Mouse (Mus musculus): ENCODE results near the gene Ppp1r2. TPM values are rescaled to one million over a fixed set of nuclear protein-coding genes. Genes with fewer than 3 reads are reported as not detected.
A peak's percentile ranks its signal among the peaks of the same experiment; 100 is the strongest.

The Ppp1r2 gene
- total RNA-seq, 4 experiments from 2014 or later = 108 to 126 (median 124) TPM

DNA sequence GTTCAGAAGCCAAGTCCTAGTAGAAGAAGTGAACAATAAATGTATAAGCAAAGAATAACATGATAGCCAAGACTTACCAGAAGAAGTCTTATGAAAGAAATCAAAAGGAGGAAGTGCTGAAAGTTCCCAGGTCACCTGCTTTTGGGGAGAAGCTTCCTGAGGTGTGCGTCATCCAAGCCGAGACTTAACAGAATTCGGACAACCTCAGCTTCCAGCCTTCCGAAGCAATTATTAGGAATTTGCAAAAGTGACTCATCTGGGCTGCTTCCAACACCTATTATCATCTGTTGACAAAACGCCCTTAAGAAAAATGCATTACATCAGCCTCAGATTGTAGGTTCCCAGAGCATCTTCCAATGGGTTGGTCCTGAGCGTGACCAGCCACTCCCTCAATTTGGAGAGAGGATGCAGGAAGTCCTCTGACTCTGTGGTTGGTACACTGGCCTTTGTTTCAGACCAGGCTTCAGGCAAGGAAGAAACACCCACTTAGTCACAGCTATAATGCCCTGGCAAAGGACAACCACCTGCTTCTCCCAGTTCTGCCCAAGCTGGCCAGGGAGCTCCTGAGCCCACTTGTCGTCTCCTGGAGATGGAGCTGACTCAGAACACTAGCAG, 15.8 kb upstream of the Ppp1r2 start:
- DNase-seq (ENCODE audit: low spot score in 2 of 2) = no peak

DNA sequence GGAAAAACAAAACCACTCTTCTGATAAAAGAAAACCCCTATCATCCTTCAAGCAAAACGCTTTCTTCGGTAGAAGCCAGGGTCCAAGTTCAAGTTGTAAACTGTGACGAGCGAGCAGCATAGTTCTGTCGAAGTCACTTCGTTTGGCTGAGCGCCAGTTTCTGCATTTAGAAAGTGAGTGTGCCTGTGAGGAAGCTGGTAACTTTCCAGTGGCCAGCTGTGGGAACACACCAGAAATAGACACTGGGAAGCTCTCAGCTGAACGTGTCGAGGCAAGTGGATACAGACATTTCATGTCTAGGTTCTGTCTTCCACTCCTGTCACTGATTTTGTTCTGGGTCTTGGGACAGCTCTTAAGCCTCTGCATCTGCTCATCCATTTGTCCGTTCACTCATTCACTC, 15.2 kb upstream of the Ppp1r2 start:
- DNase-seq (ENCODE audit: low spot score in 2 of 2) = peak in 1 of 2 experiments; percentile 82

DNA sequence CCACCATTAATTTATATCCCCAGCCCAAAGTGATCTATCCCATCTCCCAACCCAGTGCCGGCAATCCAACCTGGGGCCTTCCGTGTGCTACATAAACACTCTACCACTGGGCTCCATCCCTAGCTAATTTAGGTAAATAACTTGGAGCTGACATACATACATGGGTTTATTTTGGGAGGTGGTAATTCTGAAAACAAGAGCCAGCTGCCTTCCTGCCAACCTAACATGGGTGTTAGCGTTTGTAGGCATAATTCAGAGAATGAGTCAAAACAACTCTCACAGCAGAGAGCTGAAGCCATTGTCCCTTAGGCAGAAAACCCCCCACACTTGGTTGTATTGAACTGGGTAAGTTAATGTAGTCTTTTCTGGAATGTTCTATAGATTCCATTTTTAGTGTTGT, 12.6 kb upstream of the Ppp1r2 start:
- DNase-seq (ENCODE audit: low spot score in 2 of 2) = peak in 1 of 2 experiments; percentile 66

DNA sequence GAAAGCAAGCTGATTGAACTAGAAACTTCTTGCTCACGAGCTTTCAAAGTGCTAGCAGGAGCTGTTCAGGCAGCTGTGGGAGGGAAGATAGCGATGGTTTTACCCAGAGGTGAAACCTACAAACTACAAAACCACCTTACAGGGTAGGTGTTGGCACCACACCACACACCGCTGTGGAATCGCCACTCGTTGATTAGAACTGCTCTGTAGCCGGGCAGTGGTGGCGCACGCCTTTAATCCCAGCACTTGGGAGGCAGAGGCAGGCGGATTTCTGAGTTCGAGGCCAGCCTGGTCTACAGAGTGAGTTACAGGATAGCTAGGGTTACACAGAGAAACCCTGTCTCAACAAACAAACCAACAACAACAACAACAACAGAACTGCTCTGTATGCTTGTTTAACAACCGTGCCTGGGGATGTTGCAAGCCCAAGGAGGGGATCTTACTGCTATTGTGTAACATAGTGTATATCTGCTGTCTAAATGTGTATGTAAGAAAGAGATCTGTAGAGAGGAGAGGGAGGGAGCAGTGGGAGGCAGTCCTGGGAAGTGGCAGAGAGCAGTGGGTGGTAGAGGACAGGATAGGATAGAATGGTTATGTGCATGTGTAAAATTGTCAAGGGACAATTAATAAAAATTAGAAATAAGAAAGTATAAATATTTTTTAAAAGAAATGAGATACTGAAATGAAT, 11.9 kb upstream of the Ppp1r2 start:
- no peak for DNase-seq (ENCODE audit: low spot score in 2 of 2)

DNA sequence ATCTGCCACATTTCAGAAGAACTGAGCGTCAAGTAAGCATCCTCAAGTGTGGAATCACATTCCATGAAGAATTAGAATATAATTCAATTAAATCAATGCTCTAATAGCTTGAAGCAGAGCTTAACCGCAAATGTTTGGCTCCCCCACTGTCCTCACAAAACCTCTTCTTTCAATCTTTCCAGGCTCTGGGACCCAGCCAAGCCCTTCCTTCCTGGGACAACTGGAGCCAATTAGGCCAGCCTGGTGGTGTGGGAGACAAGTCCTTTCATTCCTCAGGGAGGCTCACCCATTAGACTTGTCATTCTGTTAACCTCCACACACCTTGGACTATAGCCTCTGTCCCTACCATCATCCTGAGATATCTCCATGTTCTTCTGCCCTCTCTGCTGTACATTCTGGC, 6.9 kb upstream of the Ppp1r2 start:
- no peak for DNase-seq (ENCODE audit: low spot score in 2 of 2)

DNA sequence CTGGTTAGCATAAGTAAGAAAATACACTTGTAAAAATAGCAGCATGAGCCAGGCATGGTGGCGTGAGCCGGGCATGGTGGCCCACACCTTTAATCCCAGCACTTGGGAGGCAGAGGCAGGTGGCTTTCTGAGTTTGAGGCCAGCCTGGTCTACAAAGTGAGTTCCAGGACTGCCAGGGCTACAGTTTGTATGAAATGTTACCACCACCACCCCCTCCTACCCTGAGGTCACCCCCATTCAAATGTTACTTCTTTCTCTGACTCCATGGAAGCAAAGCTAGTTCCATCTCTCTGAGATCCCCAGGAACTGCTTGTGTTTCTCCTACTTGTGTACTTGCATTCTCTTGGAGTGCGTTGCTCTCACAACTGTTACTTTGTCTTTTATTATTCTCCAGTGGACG, 5.1 kb upstream of the Ppp1r2 start:
- DNase-seq (ENCODE audit: low spot score in 2 of 2) = no peak

DNA sequence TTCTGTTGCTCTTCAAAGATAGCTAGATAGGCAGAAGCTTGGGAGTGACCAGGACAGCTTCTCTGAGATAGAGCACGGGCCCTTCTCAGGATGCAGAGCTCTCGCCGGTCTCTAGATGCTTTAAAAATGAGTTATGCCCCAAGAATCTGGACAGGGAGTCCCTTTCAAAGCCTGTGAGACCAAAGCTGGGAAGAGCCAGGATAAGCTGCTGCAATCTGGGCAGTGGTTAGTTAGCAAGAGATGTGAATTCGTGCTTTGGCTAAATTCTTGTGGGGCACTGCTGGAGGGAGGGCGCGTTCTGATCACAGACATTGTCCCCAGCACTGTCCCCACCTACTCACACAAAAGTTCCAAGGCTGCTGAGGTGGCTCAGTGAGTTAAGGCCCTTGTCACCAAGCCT, 3.5 kb upstream of the Ppp1r2 start:
- DNase-seq (ENCODE audit: low spot score in 2 of 2) = no peak

DNA sequence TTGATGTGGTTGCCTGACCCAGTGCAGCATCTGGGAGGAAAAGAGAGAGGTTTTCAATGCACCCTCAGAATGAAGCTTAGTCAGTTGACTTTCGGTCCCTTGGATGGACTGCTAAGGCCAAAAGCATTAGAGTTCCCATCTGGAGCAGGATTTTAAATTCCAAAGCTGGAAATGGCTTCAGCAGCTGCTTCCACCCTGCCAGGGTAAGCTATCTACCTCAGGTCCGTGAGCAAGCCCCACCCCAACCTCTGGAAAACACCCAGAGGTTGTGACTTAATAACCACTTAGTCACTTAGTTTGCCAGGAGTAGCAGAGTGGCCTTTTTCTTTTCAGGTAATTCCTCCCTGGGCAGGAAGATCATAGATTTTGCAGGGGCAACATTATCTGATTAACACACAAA, 3.0 kb upstream of the Ppp1r2 start:
- no peak for DNase-seq (ENCODE audit: low spot score in 2 of 2)

DNA sequence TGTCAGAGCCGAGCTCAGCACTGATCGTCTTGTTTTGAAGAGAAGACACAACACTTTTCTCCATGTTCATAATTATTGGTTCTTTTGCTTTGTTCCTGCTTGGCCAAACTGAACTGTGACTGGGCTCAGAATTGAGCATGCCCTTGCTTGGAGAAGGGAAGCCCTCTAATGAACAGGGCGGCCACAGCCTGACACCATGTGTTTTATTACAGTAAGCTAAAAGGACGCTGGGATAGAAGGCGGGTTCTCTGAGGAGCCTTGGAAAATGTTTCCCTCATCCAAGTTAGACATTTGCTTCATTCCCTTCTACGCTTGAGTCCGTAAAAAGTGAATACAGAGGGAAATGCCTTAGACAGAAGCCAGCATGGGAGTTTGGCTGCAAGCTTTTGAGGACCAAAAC, 1.9 kb upstream of the Ppp1r2 start:
- DNase-seq (ENCODE audit: low spot score in 2 of 2) = no peak

DNA sequence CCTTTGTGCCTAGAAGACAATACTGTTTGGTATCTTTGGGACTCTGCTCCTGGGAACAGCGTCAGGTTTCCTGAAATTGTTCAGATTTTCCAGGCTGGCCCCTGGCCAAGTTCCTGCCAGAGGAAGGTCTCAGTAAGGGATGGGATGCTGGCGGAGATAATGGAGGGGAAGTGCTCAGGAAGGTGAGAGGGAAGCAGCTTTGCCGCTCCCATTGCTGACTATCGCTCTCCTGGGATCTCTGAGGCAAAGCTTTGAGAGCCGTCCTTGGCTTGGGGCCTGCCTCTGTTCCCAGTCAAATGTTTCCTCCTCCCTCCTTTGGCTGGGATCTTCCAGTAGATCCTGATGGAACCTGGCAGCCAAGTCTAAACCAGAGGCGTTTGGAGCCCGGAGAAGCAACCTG, 1.5 kb upstream of the Ppp1r2 start:
- DNase-seq (ENCODE audit: low spot score in 2 of 2) = peak in 1 of 2 experiments; percentile 31

DNA sequence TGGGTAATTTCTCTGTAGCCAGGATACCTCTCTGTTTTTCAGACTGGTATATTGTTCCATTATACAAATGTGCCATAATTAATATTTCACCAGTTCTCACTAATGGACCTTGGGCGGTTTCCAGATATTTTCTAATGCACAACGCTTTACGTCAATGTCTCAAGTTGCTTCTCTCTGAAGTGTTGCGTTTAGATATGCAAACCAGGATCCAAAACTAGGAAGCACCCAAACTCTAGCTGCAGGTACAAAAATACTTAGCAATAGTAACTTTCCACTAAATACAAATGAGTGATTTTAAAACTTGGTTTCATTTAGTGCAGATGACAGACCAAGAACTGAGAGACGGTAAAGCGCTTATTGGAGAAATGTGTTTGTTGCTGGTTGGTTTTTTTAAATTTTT, 993 bp downstream of the Ppp1r2 start:
- no peak for DNase-seq (ENCODE audit: low spot score in 2 of 2)

DNA sequence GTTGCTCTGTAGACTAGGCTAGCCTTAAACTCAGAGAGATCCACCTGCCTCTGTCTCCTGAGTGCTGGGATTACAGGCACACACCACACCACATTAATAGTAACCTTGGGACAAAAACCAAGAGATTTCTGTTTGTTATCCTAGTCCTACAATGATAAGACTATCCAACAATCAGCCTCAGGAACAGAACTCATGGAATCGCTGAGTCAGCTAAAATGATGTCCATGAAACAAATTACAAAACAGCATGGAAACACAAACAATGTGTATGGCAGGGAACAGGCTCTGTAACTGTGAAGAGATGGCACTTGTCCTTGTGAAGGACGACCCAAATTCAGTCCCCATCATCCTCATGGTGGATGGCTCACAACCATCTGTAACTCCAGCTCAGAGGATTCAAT, 8.4 kb downstream of the Ppp1r2 start:
- DNase-seq (ENCODE audit: low spot score in 2 of 2) = no peak

DNA sequence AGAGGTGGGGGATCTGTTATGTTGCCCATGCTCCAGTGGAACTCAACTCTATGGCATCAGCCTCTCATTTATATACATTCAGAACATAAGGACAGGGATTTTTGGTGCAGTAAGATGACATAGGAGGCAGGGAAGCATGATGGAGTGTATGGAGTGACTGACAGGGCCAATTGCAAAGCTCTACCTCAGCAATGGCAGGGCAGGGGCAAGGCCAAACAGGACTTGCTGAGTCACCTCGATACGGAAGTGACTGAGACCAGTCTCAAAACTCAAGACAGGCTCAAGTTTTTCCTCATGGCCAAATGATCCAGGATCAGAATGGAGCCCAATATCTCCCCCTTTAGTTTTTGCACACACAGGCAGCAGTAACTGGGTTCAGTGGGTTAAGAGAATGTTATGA, 18.9 kb downstream of the Ppp1r2 start:
- DNase-seq (ENCODE audit: low spot score in 2 of 2) = no peak

DNA sequence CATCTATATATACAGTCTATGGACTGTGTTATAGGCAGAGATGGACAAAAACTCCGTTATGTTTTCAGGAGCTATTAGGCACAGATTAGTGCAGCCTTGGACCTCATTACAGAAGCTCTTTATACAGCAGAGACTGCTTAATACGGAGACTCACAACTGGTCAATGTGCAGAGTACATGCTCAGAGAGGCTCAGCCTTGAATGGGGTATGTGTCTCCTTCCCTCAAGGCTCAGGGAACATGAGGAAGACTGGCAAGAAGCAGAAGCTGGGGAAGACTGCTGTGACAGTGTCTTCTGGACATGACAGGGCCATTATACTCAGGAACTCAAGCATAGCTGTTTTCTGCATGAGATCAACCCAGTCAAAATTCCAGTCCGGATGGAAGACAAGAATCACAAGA, 19.4 kb downstream of the Ppp1r2 start:
- no peak for DNase-seq (ENCODE audit: low spot score in 2 of 2)

DNA sequence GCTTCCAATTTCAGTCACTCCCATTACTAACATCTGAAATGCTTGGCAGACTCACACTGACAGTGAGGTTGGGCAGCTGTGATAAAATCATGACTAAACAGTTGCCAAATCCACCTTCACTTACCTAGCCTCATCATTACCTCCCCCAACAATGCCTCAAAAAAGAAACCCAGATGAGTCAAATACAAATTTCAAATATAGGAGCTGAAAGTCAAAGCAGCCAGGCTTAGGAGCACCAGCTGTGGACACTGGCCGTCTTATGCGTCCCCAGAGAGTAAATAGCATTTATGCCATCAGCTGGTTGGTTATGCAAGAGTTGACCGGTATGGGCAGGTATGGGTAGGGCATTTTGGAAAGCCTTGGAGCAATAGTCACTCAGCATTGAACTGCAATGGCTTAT, 25.7 kb downstream of the Ppp1r2 start:
- no peak for DNase-seq (ENCODE audit: low spot score in 2 of 2)

DNA sequence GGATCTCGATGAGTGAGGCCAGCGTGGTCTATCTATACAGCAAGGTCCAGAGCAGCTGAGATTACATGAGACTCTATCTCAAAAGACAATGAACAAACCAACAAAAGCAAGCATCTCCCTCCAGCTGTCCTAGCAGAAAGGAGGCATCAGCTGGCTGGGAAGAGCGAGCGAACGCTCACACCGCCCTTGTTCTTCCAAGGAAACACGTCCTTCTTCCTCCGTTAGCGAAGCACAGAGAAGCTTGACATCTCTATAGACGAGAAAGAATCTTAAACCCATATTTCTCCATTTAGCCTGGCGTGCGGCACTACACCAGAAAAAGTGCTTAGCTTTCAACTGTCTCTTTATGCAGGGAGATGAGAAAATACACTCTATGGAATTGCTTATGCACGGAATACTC, 26.4 kb downstream of the Ppp1r2 start:
- DNase-seq (ENCODE audit: low spot score in 2 of 2) = no peak

DNA sequence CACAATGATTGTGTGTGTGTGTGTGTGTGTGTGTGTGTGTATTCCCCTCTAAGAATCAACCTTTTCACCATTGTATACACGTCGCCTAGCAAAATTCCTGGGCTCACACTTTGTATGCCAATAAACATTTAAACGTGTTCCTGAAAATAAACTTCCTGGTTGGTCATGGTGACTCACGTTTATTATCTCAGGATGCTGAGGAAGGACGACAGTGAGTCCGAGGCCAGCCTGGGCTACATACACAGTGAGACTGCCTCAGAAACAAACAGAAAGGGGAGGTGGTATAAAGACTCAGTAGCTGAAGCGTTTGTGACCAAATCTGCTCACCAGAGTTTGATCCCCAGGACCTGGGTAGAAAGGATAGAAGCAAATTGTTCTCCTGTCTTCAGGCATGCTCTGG, 27.6 kb downstream of the Ppp1r2 start:
- DNase-seq (ENCODE audit: low spot score in 2 of 2) = no peak

DNA sequence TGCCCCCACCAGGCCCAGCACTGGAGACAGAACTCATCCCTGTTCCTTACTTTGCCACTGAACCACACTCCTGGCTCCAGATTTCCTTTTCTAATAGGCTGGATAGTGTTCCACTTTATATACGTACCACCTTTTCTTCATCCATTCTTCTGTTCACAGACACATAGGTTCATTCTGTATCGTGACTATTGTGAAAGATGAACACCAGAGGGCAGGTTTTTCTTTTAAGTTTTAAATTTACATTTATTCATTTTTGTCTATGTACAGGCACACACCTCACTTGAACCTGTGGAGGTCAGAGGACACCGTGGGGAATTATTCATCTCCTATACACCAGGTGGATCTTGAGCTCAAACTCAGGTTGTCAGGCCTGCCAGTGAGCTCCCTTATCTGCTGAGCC, 31.0 kb downstream of the Ppp1r2 start:
- DNase-seq (ENCODE audit: low spot score in 2 of 2) = no peak

DNA sequence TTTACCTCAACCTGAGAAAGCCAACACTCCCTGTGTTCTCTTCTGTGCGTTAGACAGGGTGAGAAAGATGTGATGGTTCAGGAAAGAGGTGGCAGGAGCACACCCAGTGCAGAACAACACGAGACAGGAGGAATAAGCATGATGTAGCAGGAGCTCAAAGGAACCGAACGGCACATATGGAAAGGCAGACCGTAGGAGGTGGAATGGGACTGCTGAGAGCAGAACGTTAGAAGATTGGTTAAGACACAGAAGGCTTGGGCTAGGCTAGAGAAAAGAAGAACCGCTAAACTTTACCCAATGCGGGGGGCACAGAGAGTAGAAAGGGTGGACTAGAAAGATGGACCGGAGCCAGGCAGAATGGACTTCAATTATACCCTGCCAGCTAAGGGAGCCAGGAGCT, 33.6 kb downstream of the Ppp1r2 start:
- DNase-seq (ENCODE audit: low spot score in 2 of 2) = peak in 1 of 2 experiments; percentile 73

DNA sequence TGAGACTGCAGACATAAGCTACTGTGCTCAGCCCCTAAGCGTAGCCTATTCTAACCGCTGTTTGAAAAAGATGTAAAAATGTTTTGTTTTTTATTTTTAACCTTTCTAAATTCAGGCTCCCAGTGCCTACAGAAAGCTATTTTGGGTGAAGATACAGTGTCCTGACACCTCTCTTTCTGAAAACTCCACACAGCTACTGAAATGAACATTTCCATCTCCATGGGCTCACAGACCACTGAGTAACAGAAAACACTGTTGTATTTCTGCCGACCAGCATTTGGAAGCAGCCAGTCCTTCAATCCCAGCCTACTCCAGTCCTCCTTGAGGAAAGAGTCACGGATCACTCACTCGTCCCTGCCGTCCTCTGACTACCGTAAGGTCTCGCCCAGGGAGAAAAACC, 34.5 kb downstream of the Ppp1r2 start:
- no peak for DNase-seq (ENCODE audit: low spot score in 2 of 2)

DNA sequence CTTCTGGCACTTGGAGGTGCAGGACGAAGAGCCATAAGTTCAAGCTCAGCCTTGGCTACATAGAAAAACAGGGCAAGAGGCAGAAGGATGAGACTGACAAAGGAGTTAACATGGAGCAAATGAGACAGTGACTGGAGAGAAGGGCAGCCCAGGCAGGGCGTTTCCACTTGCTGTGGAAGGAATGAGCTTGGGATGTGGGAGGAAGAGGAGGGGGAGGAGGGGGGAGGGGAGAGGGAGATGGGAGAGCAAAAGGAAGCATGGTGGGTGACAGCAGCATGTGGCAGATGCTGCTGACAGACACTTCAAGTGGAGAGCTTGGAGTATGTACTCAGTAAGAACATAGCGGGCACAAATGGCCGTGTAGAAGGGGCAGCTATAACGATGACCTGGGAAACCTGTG, 36.8 kb downstream of the Ppp1r2 start:
- DNase-seq (ENCODE audit: low spot score in 2 of 2) = no peak

DNA sequence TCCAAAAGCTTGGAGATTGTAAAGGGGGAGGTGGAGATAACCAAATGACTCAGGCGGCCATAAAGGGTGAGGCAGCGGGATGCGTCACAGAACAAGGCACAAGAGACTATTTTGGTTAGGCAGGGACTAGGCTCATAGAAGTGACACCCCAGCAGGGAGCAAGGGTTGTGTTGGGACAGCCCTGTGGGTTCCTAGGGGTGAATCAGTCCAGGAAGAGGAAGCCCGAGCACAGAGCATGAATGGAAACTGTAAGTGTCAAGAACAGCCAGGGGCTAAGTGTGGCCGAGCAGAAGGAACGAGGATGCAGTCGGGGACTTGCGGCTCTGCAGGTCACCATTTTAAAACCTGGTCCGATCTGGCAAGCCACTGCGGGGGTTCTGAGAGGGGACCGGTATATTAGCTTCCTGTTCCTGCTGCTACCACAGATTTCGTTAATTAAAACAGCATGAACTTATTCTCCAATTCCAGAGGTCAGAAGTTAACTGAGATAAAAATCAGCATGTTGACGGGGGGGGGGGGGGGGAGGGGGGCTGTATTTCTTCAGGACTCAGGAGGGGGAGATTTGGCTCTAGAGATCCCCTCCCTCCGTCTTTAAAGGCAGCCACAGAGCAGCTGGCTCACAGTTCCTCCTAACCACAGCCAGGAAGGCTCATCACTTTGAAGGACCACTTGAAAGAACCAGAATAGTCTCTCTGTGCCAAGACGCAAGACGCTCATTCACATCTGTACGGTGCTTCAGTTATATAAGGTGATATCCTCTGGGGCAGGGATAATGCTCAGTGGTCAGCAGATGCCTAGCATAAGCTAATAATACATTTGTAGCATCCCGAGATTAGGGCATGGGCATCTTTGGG, 39.4 kb downstream of the Ppp1r2 start:
- peak in 1 of 2 experiments; percentile 5 for DNase-seq (ENCODE audit: low spot score in 2 of 2)
